ENCODE assay signal across 9 mouse cellular contexts in genomic region chr8:55940526-55940880, GRCm38 (mm10). TPM values are rescaled to one million over a fixed set of nuclear protein-coding genes. Genes with fewer than 3 reads are reported as not detected.
DNase-seq lines count a peak whose midpoint lies in the region; ATAC-seq and TF ChIP-seq lines count a peak whose summit lies in the region.
"Had no signal": no experiment of that assay in that cellular context is flagged by ENCODE, and none has a peak within 500 bp of the region (broad histone marks: within the 10 kb centered on the region; RNA-seq: fewer than 3 reads in every experiment).

No protein-coding gene starts in this region.

- H3K27ac ChIP-seq in heart, embryonic 14.5 days (replicated peaks in 1 of 2; ENCODE audit: control insufficient read depth in 1 of 2, insufficient read depth in 1 of 2, low read depth in 2 of 2, low read length in 2 of 2), result no peak overlapping the region
- H3K27ac ChIP-seq in heart, adult 2 months, result no peak overlapping the region
- H3K27ac ChIP-seq in forebrain, embryonic 12.5 days, result no peak overlapping the region

- no peaks in the 10 kb centered on the region for H3K27me3 ChIP-seq in heart, embryonic 14.5 days (ENCODE audit: control insufficient read depth, insufficient read depth, low read length)
- no peaks in the 10 kb centered on the region for H3K27me3 ChIP-seq in heart, adult 2 months (ENCODE audit: control insufficient read depth, insufficient read depth, low read length)
- no peaks in the 10 kb centered on the region for H3K27me3 ChIP-seq in forebrain, embryonic 12.5 days

- 0% methylated on average over 8 of the region's 8 CpGs for WGBS in heart, embryonic 14.5 days
- 3% methylated on average over 8 of the region's 8 CpGs for WGBS in heart, adult 2 months
- WGBS in forebrain, embryonic 12.5 days, result 2% methylated on average over 8 of the region's 8 CpGs

- no peak for TF ChIP-seq CTCF in heart, adult 2 months (IDR thresholded peaks at IDR 0.05)

- H3K4me2 ChIP-seq in heart, embryonic 14.5 days (ENCODE audit: low read length), result peak overlapping the region; percentile 41
- peak overlapping the region; percentile 65 for H3K4me2 ChIP-seq in forebrain, embryonic 12.5 days

- no peaks in the 10 kb centered on the region for H3K36me3 ChIP-seq in heart, embryonic 14.5 days (ENCODE audit: control insufficient read depth, insufficient read depth, low read length)
- H3K36me3 ChIP-seq in heart, adult 2 months (ENCODE audit: control insufficient read depth, insufficient read depth, low read length), result no peaks in the 10 kb centered on the region
- no peaks in the 10 kb centered on the region for H3K36me3 ChIP-seq in forebrain, embryonic 12.5 days (replicated peaks)

- no peak for TF ChIP-seq EP300 in heart, adult 2 months (IDR thresholded peaks at IDR 0.05; ENCODE audit: insufficient read depth, low read depth, low read length)

- H3K4me1 ChIP-seq in heart, embryonic 14.5 days (ENCODE audit: control insufficient read depth in 2 of 2, insufficient read depth in 2 of 2, low read length in 2 of 2), result no peaks in the 10 kb centered on the region; a peak in 1 of 4 replicates
- no peaks in the 10 kb centered on the region for H3K4me1 ChIP-seq in heart, adult 2 months (ENCODE audit: control insufficient read depth, insufficient read depth, low read length)
- H3K4me1 ChIP-seq in forebrain, embryonic 12.5 days, result peaks cover 13% of the 10 kb centered on the region

- H3K79me2 ChIP-seq in heart, adult 2 months (replicated peaks; ENCODE audit: control insufficient read depth, insufficient read depth, low read length), result no peaks in the 10 kb centered on the region

- no peak for ATAC-seq in heart, embryonic 14.5 days (ENCODE audit: insufficient number of reproducible peaks, insufficient read depth, low FRiP score, low read depth)
- ATAC-seq in forebrain, embryonic 12.5 days (ENCODE audit: low FRiP score), result peak; percentile 82

- no peak for DNase-seq in heart, adult 2 months
- peak; percentile 1 for DNase-seq in MEL-GATA-1-ER (ENCODE audit: extremely low read depth, low read depth)
- DNase-seq in kidney, postnatal 4 days, result peak; percentile 78 to 82
- peak; percentile 83 for DNase-seq in retina, postnatal 1 day
- DNase-seq in urinary bladder, adult 2 months (ENCODE audit: low spot score), result no peak
- no peak for DNase-seq in layer of hippocampus, adult 8-10 months (ENCODE audit: low spot score in 2 of 2)

- no peak overlapping the region for H3K9ac ChIP-seq in heart, embryonic 14.5 days (ENCODE audit: low read length)
- no peak overlapping the region for H3K9ac ChIP-seq in heart, adult 2 months (ENCODE audit: low read depth, low read length)
- 0 out of 2 replicates have a peak overlapping the region, but pooled peaks have one; percentile 33 for H3K9ac ChIP-seq in forebrain, embryonic 12.5 days

- intact Hi-C loops in heart, adult 2 months (cut with DNase I), result no loop called here

- no peak overlapping the region for H3K4me3 ChIP-seq in heart, embryonic 14.5 days (ENCODE audit: control insufficient read depth in 1 of 2, insufficient read depth in 1 of 2, low read depth in 1 of 2, low read length in 2 of 2)
- H3K4me3 ChIP-seq in heart, adult 2 months, result no peak overlapping the region
- H3K4me3 ChIP-seq in forebrain, embryonic 12.5 days (replicated peaks), result peak overlapping the region; percentile 37

- H3K9me3 ChIP-seq in heart, embryonic 14.5 days (ENCODE audit: control insufficient read depth, low read length), result no peaks in the 10 kb centered on the region
- no peaks in the 10 kb centered on the region for H3K9me3 ChIP-seq in forebrain, embryonic 12.5 days

- TF ChIP-seq POLR2A in heart, adult 2 months (IDR thresholded peaks at IDR 0.05; ENCODE audit: insufficient read depth, low read depth, low read length), result no peak

RNA-seq across cellular contexts. Expression of gene Glra3, which starts 0.2 kb away (rescaled TPM):
- 0.03 TPM in 1 of 2 replicates, not detected in the other for polyA plus RNA-seq in heart, embryonic 14.5 days (2014; fragmentation: Nextera tagmentation; extraction: Ambion mirVana)
- total RNA-seq in heart, adult 2 months (2021), result not detected
- not detected in 2 replicates for polyA plus RNA-seq in heart, adult 2 months (2012; rRNA removed)
- 0.09 and 0.11 TPM in 2 replicates for polyA plus RNA-seq in forebrain, embryonic 12.5 days (2016; fragmentation: Nextera tagmentation; extraction: Ambion mirVana)
- not detected in 2 replicates for polyA plus RNA-seq in urinary bladder, adult 2 months (2012; rRNA removed)
- total RNA-seq in layer of hippocampus, adult 8-10 months (2022), result 1 to 10 TPM; 2.2 to 2.9 (median 2.6) TPM

RNA-seq across cellular contexts. Expression of gene Adam29, which starts 33.8 kb away (rescaled TPM):
- not detected in 2 replicates for polyA plus RNA-seq in heart, embryonic 14.5 days (2014; fragmentation: Nextera tagmentation; extraction: Ambion mirVana)
- not detected for total RNA-seq in heart, adult 2 months (2021)
- polyA plus RNA-seq in heart, adult 2 months (2012; rRNA removed), result not detected in 2 replicates
- not detected in 2 replicates for polyA plus RNA-seq in forebrain, embryonic 12.5 days (2016; fragmentation: Nextera tagmentation; extraction: Ambion mirVana)
- not detected in 2 replicates for polyA plus RNA-seq in urinary bladder, adult 2 months (2012; rRNA removed)
- total RNA-seq in layer of hippocampus, adult 8-10 months (2022), result not detected
- total RNA-seq: layer of hippocampus, postnatal 25 days had no signal

Comparison
In these comparisons a context has a peak if more than half of its experiments do, and no peak if none do; other contexts are left out.
1. DNase-seq: peak in MEL-GATA-1-ER (single experiment), kidney, postnatal 4 days (2 of 2) and retina, postnatal 1 day (single experiment); none in heart, adult 2 months (0 of 2), urinary bladder, adult 2 months (single experiment) and layer of hippocampus, adult 8-10 months (0 of 2).